Mouse (Mus musculus) CH12.LX (cell line): ENCODE measurements around the gene Ank2.

Experiments
- ELF1 ChIP-seq: IDR thresholded peaks from 2 replicates; pipeline ENCODE4 v1.6.1; 2014; ENCODE audit warnings: low read depth, mild to moderate bottlenecking, inconsistent platforms, low read length, improper control_type of control experiment
- EP300 ChIP-seq: IDR thresholded peaks from 2 replicates; pipeline ENCODE4 v1.6.1; 2011; ENCODE audit warnings: low read length, improper control_type of control experiment
- JUN ChIP-seq: IDR thresholded peaks from 2 replicates; pipeline ENCODE4 v1.6.1; 2011; ENCODE audit warnings: low read depth, mild to moderate bottlenecking, low read length, improper control_type of control experiment, moderate library complexity; ENCODE audit not compliant: insufficient read depth

- TF ChIP-seq ELF1 (no peak), JUN (no peak), EP300 (no peak)
These were observed 98.2 kb downstream of the Ank2 start for GRCm38 (mm10) chr3:127400976-127401375.
